Mouse (Mus musculus): ENCODE measurements at regions not wholly inside any gene's neighbourhood (a gene's known extent, or its start where the extent isn't known, plus 50 kb on each side); places are given as distances from the start of the nearest gene placed in this dataset.
"Not testable (repeated sequence)": the region's sequence is repeated elsewhere in the genome, so short reads cannot be mapped to it uniquely, and the experiment has no call there.

DNA sequence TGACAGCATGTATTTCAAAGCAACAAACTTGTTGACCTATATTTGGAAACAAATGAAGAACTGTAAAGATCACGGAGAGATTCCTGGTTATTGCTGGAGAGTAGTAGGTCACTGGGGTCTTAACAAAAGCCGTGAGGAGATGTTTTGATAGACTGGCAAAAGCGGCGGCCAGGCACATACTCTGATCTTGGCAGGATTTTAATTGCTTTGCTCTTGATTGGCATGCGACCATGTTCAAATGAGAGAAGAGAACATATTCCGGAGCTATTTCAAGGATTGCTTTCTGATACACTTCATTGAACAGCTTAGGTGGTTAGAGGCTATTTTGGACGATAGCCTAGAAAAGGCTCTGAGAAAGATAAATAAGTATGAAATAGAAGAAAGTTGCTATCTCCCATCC, 874.2 kb downstream of the Robo1 start:
- no peak for DNase-seq (ENCODE audit: low spot score)

DNA sequence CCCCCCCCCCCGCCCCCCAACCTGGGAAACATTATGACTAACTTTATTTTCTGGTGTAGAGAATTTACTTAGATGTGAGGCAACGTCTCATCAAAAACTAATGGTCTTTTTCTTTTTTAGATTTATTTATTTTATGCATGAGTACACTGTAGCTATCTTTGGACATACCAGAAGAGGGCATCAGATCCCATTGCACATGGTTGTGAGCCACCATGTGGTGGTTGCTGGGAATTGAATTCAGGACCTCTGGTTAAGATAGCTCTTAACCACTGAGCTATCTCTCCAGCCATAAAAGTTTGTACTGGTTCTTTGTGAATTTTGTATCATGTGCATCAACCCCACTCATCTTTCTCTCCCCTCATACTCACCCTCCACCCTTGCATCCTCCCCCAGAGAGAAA, 847.3 kb downstream of the Robo1 start:
- no peak for DNase-seq (ENCODE audit: low spot score)

DNA sequence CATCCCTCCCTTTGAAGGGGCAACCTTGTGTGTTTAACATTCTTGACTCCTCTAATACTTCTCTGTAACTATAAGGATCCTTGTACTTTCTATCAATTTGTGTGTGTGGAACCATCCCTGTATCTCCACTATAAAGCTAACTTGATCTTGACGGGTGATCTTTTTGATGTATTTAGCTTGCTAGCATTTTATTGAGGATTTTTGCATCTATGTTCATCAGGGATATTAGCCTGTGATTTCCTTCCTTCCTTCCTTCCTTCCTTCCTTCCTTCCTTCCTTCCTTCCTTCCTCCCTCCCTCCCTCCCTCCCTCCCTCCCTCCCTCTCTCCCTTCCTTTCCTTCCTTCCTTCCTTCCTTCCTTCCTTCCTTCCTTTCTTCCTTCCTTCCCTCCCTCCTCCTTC, 819.8 kb downstream of the Robo1 start:
- DNase-seq (ENCODE audit: low spot score), result not testable (repeated sequence)

GRCm38 (mm10) chr16:73120568-73120967, 812.5 kb downstream of the Robo1 start:
- no peak for DNase-seq (ENCODE audit: low spot score)

DNA sequence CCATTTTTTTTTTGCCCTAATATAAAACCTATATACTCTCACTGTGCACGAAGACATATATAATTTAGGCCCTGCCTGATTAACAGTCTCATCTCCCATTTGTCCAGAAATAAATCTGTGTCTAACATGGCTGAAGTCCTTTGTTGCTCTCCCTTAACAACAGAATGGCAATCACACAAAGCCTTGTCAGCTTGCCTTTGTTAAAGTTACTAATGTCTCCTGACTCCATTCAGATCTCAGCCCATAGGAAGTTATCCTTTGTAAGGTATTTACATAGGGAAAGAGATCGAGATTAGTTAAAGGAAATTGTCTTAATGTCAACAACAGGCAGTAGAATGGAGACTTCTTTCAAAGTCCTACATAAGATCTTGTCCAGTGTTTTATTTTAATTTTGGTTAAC, 809.2 kb downstream of the Robo1 start:
- DNase-seq (ENCODE audit: low spot score), result no peak

DNA sequence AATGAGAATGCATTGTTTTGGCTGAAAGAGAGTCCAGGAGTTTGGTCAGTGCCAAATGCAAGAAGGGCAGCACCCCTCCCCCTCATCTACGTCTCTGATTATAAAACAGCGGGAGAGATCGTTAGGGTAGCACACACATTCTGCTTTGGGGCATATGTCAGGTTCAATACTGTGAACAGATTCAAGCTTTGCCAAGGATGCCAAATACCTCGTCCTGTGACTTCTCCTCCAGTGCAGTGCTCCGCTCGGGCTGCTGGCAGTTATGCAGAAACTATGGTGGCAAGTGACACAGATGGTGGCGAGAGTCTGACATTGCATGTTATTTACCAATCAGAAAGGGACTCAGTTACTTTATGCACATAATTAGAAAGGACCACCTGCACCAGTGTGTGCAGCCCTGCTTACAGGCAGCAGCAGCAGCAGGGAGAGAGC, 799.9 kb downstream of the Robo1 start:
- no peak for DNase-seq (ENCODE audit: low spot score)

DNA sequence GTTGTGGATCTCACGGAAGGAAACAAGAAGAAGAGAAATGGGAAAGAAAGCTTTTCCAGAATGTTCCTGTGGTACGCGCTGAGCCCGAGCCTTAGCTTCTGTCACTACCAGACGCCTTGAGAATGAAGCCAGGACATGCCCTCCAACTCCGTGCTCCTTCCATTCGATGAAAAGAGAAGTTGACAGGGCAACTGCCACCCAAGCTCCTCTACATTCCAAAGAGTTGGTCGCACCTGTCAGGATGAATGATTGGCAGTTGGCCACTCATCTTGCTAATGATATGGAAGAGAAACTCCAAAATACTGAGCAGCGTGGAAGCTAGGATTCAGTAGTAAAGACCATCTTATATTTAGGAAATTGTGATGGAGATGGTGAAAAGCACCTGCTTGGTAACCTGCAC, 799.5 kb downstream of the Robo1 start:
- DNase-seq (ENCODE audit: low spot score), result no peak

DNA sequence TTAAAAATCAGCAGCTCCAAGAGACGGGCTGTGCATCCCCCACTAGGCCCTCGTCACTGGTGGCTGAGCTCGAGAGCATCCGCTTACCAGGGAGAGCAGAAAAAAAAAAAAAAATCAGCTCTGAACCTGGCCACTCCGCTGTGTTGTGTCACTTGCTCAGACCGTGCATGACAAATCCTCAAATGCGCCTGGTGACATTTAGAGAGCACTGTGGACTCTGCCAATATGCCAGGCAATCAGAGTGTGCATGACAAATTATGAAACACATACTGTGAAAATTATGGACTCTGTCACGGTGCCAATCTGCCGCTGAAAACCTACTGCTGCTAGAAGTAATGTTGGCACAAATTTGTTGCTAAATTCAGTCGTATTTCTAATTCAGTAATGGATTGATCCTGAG, 797.4 kb downstream of the Robo1 start:
- no peak for DNase-seq (ENCODE audit: low spot score)

GRCm38 (mm10) chr16:73100273-73100672, 792.2 kb downstream of the Robo1 start:
- DNase-seq (ENCODE audit: low spot score), result no peak

DNA sequence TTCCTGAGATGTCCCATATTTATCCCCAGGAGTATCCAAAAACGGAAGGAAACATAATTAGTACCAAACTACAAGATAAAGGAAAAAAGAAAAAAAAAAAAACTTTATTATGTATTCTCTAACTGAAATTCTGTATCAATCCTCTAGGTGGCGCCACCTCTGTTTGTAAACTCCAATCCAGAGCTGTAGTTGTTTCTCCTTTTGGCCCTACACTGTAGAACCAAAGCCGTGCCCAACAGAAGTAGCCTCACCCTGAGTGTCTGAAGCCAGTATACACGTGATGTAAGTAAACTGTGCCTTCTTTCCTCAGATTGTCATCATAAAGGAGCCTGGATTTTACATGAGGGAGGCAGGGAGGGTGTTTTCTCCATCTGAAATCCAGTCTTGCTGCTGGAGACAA, 790.7 kb downstream of the Robo1 start:
- no peak for DNase-seq (ENCODE audit: low spot score)

GRCm38 (mm10) chr16:73097176-73097575, 789.1 kb downstream of the Robo1 start:
- no peak for DNase-seq (ENCODE audit: low spot score)

- no peak for DNase-seq (ENCODE audit: low spot score)
These were observed 788.3 kb downstream of the Robo1 start for GRCm38 (mm10) chr16:73096091-73097083.

Measured in testis, postnatal 10 days (tissue).